Mouse (Mus musculus) spleen, adult 2 months (tissue): ENCODE results near the gene Raet1e. TPM values are rescaled to one million over a fixed set of nuclear protein-coding genes. Genes with fewer than 3 reads are reported as not detected.
"Not testable (repeated sequence)": the region's sequence is repeated elsewhere in the genome, so short reads cannot be mapped to it uniquely, and the experiment has no call there.

Experiments
- DNase-seq, 2 experiments: peaks; one replicate each; pipeline versions ENCODE4 v3.0.0 to v3.0.0-alpha.2; 2012 to 2021; ENCODE audit warnings: low spot score in 2 of 2, low read depth in 1 of 2
- H3K27ac ChIP-seq: fragments of 200-500 bp; 2 replicates; pipeline ENCODE4 v1.5.1; 2012; ENCODE audit warnings: low read length, inconsistent platforms; ENCODE audit not compliant: insufficient read depth
- H3K27me3 ChIP-seq: fragments of 200-500 bp; 2 replicates; pipeline ENCODE4 v1.6.1; 2012; ENCODE audit warnings: mild to moderate bottlenecking, moderate library complexity, low read length, inconsistent platforms; ENCODE audit not compliant: control insufficient read depth, insufficient read depth
- H3K36me3 ChIP-seq: fragments of 200-500 bp; 2 replicates; pipeline ENCODE4 v1.6.1; 2012; ENCODE audit warnings: mild to moderate bottlenecking, low read length, inconsistent platforms; ENCODE audit not compliant: control insufficient read depth, insufficient read depth
- H3K4me1 ChIP-seq: fragments of 200-500 bp; 2 replicates; pipeline ENCODE4 v1.6.1; 2011; ENCODE audit warnings: inconsistent platforms; ENCODE audit not compliant: control insufficient read depth, insufficient read depth, insufficient read length
- H3K4me3 ChIP-seq: fragments of 200-500 bp; 2 replicates; pipeline ENCODE4 v1.5.1; 2011; ENCODE audit warnings: mild to moderate bottlenecking, inconsistent platforms; ENCODE audit not compliant: insufficient read depth, insufficient read length; ENCODE audit errors: extremely low read depth
- WGBS: fragments of 180-500 bp; shearing (Covaris S2); methylation state at CpG from one replicate; pipeline ENCODE4 v1.1.7; 2018; 5-methylcytosine and 5-hydroxymethylcytosine counted together
- polyA plus RNA-seq: library from polyadenylated mRNA; depleted of rRNA; stranded (reverse); fragments of >200 nt; gene quantifications from 2 replicates; pipeline ENCODE4 v1.2.3, GENCODE M21; 2012

The Raet1e gene
- polyA plus RNA-seq, 1 experiment: 0.14 TPM

GRCm38 (mm10) chr10:22360252-22360651 is 201.9 kb downstream of the Raet1e start, which contains the start of gene Raet1d:
Gene Raet1d, plus strand, starts transcription at chr10:22360552.
- H3K27me3 ChIP-seq, H3K36me3 ChIP-seq, H3K27ac ChIP-seq, DNase-seq, H3K4me1 ChIP-seq, H3K4me3 ChIP-seq: not testable (repeated sequence)
- 68% methylated on average over 3 of the region's 3 CpGs for WGBS

DNA sequence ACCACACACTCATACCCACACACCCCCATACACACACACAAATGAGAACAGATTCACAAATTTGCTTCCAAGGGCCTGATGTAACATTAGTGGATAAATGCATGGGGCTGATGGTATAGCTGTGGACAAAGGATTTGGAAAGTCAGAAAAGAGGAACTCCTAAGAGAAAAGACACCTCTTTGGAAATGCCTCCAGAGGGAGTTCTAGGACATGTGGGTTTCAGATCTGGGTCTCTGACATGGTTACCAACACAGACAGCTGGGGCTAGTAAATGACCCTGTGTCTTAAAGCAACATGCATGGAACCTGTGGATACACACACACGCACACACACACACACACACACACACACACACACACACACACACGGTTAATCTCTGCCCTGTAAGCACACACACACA is 202.6 kb downstream of the Raet1e start:
- 69% methylated on average over 2 of the region's 2 CpGs for WGBS
- not testable (repeated sequence) for H3K27ac ChIP-seq, H3K4me1 ChIP-seq, H3K4me3 ChIP-seq, H3K36me3 ChIP-seq, H3K27me3 ChIP-seq, DNase-seq

GRCm38 (mm10) chr10:22361415-22362352 is 203.3 kb downstream of the Raet1e start:
- peak overlapping the region; percentile 8; the same call in 1 of the 2 replicates for H3K4me3 ChIP-seq
- not testable (repeated sequence) for H3K4me1 ChIP-seq, H3K27me3 ChIP-seq, DNase-seq, H3K27ac ChIP-seq, H3K36me3 ChIP-seq
- under 1% methylated on average over 9 of the region's 15 CpGs for WGBS

GRCm38 (mm10) chr10:22362466-22362865 is 204.1 kb downstream of the Raet1e start:
- not testable (repeated sequence) for H3K4me3 ChIP-seq, H3K4me1 ChIP-seq, DNase-seq, H3K27ac ChIP-seq, H3K27me3 ChIP-seq, H3K36me3 ChIP-seq
- WGBS: 45% methylated on average over 2 of the region's 2 CpGs

DNA sequence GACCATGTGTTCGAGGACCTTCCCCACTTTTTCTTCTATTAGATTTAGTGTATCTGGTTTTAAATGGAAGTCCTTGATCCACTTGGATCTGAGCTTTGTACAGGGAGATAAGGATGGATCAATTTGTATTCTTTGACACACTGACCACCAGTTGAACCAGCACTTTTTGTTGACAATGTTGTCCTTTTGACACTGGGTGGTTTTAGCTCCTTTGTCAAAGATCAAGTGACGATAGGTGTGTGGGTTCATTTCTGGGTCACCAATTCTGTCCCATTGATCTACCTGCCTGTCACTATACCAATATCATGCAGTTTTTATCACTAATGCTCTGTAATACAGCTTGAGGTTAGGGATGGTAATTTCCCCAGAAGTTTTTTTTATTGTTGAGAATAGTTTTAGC is 206.5 kb downstream of the Raet1e start:
- H3K4me1 ChIP-seq, H3K27ac ChIP-seq, H3K4me3 ChIP-seq, H3K36me3 ChIP-seq, H3K27me3 ChIP-seq, DNase-seq: not testable (repeated sequence)
- WGBS: 87% methylated on average over 2 of the region's 2 CpGs

- DNase-seq, H3K4me1 ChIP-seq, H3K4me3 ChIP-seq, H3K27me3 ChIP-seq, H3K36me3 ChIP-seq, H3K27ac ChIP-seq: not testable (repeated sequence)
- 56% methylated on average over 5 of the region's 10 CpGs for WGBS
Observed at GRCm38 (mm10) chr10:22381226-22381625, 222.9 kb downstream of the Raet1e start.

DNA sequence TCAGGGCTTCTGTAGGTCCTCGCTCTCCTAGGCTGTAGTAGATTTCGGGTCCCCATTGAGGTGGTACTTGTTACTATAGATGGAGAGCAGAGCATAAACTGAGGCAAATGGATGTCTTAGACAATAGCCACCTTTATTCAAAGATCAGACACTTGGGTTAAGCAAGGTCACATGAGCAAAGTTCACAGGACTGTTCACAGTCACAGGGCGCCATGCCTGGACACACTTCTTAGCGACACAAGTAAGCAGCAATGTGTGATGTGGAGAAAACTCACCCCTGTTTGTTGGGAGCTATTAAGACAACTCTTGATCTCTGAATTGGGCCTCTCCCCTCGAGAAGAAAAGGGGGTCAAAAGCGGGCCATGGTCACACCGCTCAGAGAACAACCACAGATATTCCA is 231.8 kb downstream of the Raet1e start:
- DNase-seq: not testable (repeated sequence)
- 92% methylated on average over 7 of the region's 7 CpGs for WGBS

GRCm38 (mm10) chr10:22391616-22392015 is 233.2 kb downstream of the Raet1e start:
- H3K36me3 ChIP-seq, H3K4me1 ChIP-seq, H3K4me3 ChIP-seq, DNase-seq, H3K27me3 ChIP-seq, H3K27ac ChIP-seq: not testable (repeated sequence)
- WGBS: 42% methylated on average over 4 of the region's 5 CpGs

More for the DNA sequence above, 231.8 kb downstream of the Raet1e start:
- not testable (repeated sequence) for H3K27ac ChIP-seq, H3K27me3 ChIP-seq, H3K36me3 ChIP-seq, H3K4me3 ChIP-seq, H3K4me1 ChIP-seq

- no CpG with 5 or more reads among the region's 2 CpGs for WGBS
- not testable (repeated sequence) for H3K36me3 ChIP-seq
Observed at GRCm38 (mm10) chr10:22393028-22393824, 234.9 kb downstream of the Raet1e start.

GRCm38 (mm10) chr10:22396680-22397079 is 238.3 kb downstream of the Raet1e start:
- H3K36me3 ChIP-seq, H3K4me3 ChIP-seq, H3K27ac ChIP-seq, H3K4me1 ChIP-seq, H3K27me3 ChIP-seq, DNase-seq: not testable (repeated sequence)
- WGBS: 53% methylated on average over 1 of the region's 1 CpGs

More at GRCm38 (mm10) chr10:22393028-22393824, 234.9 kb downstream of the Raet1e start:
- not testable (repeated sequence) for H3K27ac ChIP-seq, H3K27me3 ChIP-seq, H3K4me1 ChIP-seq, DNase-seq, H3K4me3 ChIP-seq
